Mouse (Mus musculus) heart, embryonic 14.5 days (tissue): ENCODE data around the gene Zcchc24. TPM values are rescaled to one million over a fixed set of nuclear protein-coding genes. Genes with fewer than 3 reads are reported as not detected.

Experiments used
- ATAC-seq: fragments of 200-750 bp; cut with Nextera tagmentation; 2 replicates; pipeline ENCODE4 v1.8.0; 2017; ENCODE audit warnings: low read depth, moderate TSS enrichment; ENCODE audit not compliant: insufficient number of reproducible peaks, insufficient read depth, low FRiP score
- H3K27ac ChIP-seq, 2 experiments: fragments of 200-500 bp in 1 of 2; fragments of 300-500 bp in 1 of 2; sonication (generic) in 1 of 2; replicated peaks in 1 of 2; 2 replicates each; pipeline ENCODE4 v1.5.1; 2012 to 2014; ENCODE audit warnings: low read depth in 2 of 2, low read length in 2 of 2, control low read depth in 1 of 2, mild to moderate bottlenecking in 1 of 2, mixed read lengths in 1 of 2; ENCODE audit not compliant: control insufficient read depth in 1 of 2, insufficient read depth in 1 of 2
- H3K27me3 ChIP-seq: fragments of 300-500 bp; sonication (generic); 2 replicates; pipeline ENCODE4 v1.6.1; 2014; ENCODE audit warnings: mild to moderate bottlenecking, low read length, control low read depth; ENCODE audit not compliant: control insufficient read depth, insufficient read depth
- H3K36me3 ChIP-seq: fragments of 300-500 bp; sonication (generic); 2 replicates; pipeline ENCODE4 v1.6.1; 2014; ENCODE audit warnings: mild to moderate bottlenecking, control low read depth, low read length, mixed read lengths; ENCODE audit not compliant: control insufficient read depth, insufficient read depth
- H3K4me1 ChIP-seq, 2 experiments: fragments of 200-500 bp in 1 of 2; fragments of 300-500 bp in 1 of 2; sonication (generic) in 1 of 2; 2 replicates each; pipeline ENCODE4 v1.6.1; 2012 to 2014; ENCODE audit warnings: low read length in 2 of 2, control low read depth in 1 of 2, mixed read lengths in 1 of 2; ENCODE audit not compliant: control insufficient read depth in 2 of 2, insufficient read depth in 2 of 2
- H3K4me2 ChIP-seq: fragments of 300-500 bp; sonication (generic); 2 replicates; pipeline ENCODE4 v1.6.1; 2014; ENCODE audit warnings: mild to moderate bottlenecking, low read length
- H3K4me3 ChIP-seq, 2 experiments: fragments of 200-500 bp in 1 of 2; fragments of 300-500 bp in 1 of 2; sonication (generic) in 1 of 2; 2 replicates each; pipeline ENCODE4 v1.5.1; 2012 to 2014; ENCODE audit warnings: low read length in 2 of 2, mild to moderate bottlenecking in 2 of 2, control low read depth in 1 of 2, low read depth in 1 of 2, moderate library complexity in 1 of 2; ENCODE audit not compliant: control insufficient read depth in 1 of 2, insufficient read depth in 1 of 2
- H3K9ac ChIP-seq: fragments of 300-500 bp; sonication (generic); 2 replicates; pipeline ENCODE4 v1.6.1; 2014; ENCODE audit warnings: mild to moderate bottlenecking, low read length
- H3K9me3 ChIP-seq: fragments of 300-500 bp; sonication (generic); 2 replicates; pipeline ENCODE4 v1.6.1; 2016; ENCODE audit warnings: low read length, control low read depth; ENCODE audit not compliant: control insufficient read depth
- WGBS: fragments of 180-500 bp; shearing (Covaris S2); extraction: QIAGEN DNeasy Blood & Tissue Kit; methylation state at CpG from one replicate; pipeline ENCODE4 v1.1.7; 2014; 5-methylcytosine and 5-hydroxymethylcytosine counted together
- polyA plus RNA-seq: library from polyadenylated mRNA; unstranded; fragments of >200 nt; fragmentation: Nextera tagmentation; extraction: Ambion mirVana; gene quantifications from 2 replicates; pipeline ENCODE4 v1.2.1, GENCODE M21; 2014

Gene Zcchc24
- polyA plus RNA-seq, 1 experiment from 2014 or later, result 33.0 TPM

GRCm38 (mm10) chr14:25747996-25748756, 20.7 kb downstream of the Zcchc24 start:
- 60% methylated on average over 7 of the region's 7 CpGs for WGBS
- Histone ChIP-seq H3K4me3 (no peak overlapping the region), H3K36me3 (peaks cover 69% of the 10 kb centered on the region), H3K4me1 (peaks cover 45 to 72% of the 10 kb centered on the region in 2 experiments), H3K27ac (no peak overlapping the region), H3K27me3 (no peaks in the 10 kb centered on the region), H3K9me3 (no peaks in the 10 kb centered on the region), H3K4me2 (no peak overlapping the region), H3K9ac (peak overlapping the region; percentile 46; the same call in 1 of the 2 replicates)
- ATAC-seq, result no peak

- Histone ChIP-seq H3K4me2 (no peak overlapping the region), H3K4me1 (peaks cover 50 to 73% of the 10 kb centered on the region in 2 experiments), H3K4me3 (no peak overlapping the region), H3K27me3 (no peaks in the 10 kb centered on the region), H3K36me3 (peaks cover 61% of the 10 kb centered on the region), H3K9me3 (no peaks in the 10 kb centered on the region), H3K27ac (no peak overlapping the region; a peak in 1 of 4 replicates), H3K9ac (peak overlapping the region; percentile 46; the same call in 1 of the 2 replicates)
- no peak for ATAC-seq
- WGBS, result 65% methylated on average over 21 of the region's 21 CpGs
These were observed 21.6 kb downstream of the Zcchc24 start for GRCm38 (mm10) chr14:25746971-25747945.

- ATAC-seq, result no peak
- peaks cover 50 to 74% of the 10 kb centered on the region in 2 experiments for H3K4me1 ChIP-seq
- peak overlapping the region in 1 of 2 experiments; percentile 73; a peak in 1 of 4 replicates for H3K27ac ChIP-seq
These were observed 22.5 kb downstream of the Zcchc24 start for GRCm38 (mm10) chr14:25746371-25746770.

GRCm38 (mm10) chr14:25745365-25746184, 23.3 kb downstream of the Zcchc24 start:
- 30% methylated on average over 11 of the region's 11 CpGs for WGBS

More at GRCm38 (mm10) chr14:25746371-25746770, 22.5 kb downstream of the Zcchc24 start:
- no peaks in the 10 kb centered on the region for H3K9me3 ChIP-seq
- 88% methylated on average over 6 of the region's 6 CpGs for WGBS
- H3K4me2 ChIP-seq, result no peak overlapping the region
- no peak overlapping the region for H3K9ac ChIP-seq
- H3K36me3 ChIP-seq, result peaks cover 57% of the 10 kb centered on the region
- no peak overlapping the region for H3K4me3 ChIP-seq
- H3K27me3 ChIP-seq, result no peaks in the 10 kb centered on the region

GRCm38 (mm10) chr14:25742943-25743342, 25.9 kb downstream of the Zcchc24 start:
- no peak overlapping the region for H3K9ac ChIP-seq
- H3K4me2 ChIP-seq, result no peak overlapping the region
- no peak overlapping the region for H3K4me3 ChIP-seq
- peaks cover 46 to 73% of the 10 kb centered on the region in 2 experiments for H3K4me1 ChIP-seq
- 55% methylated on average over 5 of the region's 5 CpGs for WGBS
- no peaks in the 10 kb centered on the region for H3K9me3 ChIP-seq
- peaks cover 50% of the 10 kb centered on the region for H3K36me3 ChIP-seq
- H3K27me3 ChIP-seq, result no peaks in the 10 kb centered on the region
- no peak for ATAC-seq
- peak overlapping the region; percentile 15 to 19; a peak in 2 of 4 replicates for H3K27ac ChIP-seq

More at GRCm38 (mm10) chr14:25745365-25746184, 23.3 kb downstream of the Zcchc24 start:
- Histone ChIP-seq H3K9me3 (no peaks in the 10 kb centered on the region), H3K27ac (peak overlapping the region; percentile 17 to 73; a peak in 3 of 4 replicates), H3K4me1 (peaks cover 45 to 72% of the 10 kb centered on the region in 2 experiments), H3K9ac (peak overlapping the region; percentile 12; the same call in 1 of the 2 replicates), H3K4me3 (no peak overlapping the region), H3K36me3 (peaks cover 57% of the 10 kb centered on the region), H3K27me3 (no peaks in the 10 kb centered on the region), H3K4me2 (no peak overlapping the region)
- no peak for ATAC-seq

- WGBS, result 80% methylated on average over 5 of the region's 5 CpGs
- Histone ChIP-seq H3K4me3 (no peak overlapping the region), H3K36me3 (peaks cover 53% of the 10 kb centered on the region), H3K4me2 (no peak overlapping the region), H3K9ac (no peak overlapping the region), H3K27ac (no peak overlapping the region), H3K9me3 (no peaks in the 10 kb centered on the region), H3K4me1 (peaks cover 48 to 73% of the 10 kb centered on the region in 2 experiments), H3K27me3 (no peaks in the 10 kb centered on the region)
- no peak for ATAC-seq
These were observed 26.9 kb downstream of the Zcchc24 start for GRCm38 (mm10) chr14:25741840-25742367.
